Mouse (Mus musculus) kidney, adult 2 months (tissue): ENCODE data around the gene Vax1.

Experiments
- CTCF ChIP-seq: fragments of 200-500 bp; conservative IDR thresholded peaks from 2 replicates; pipeline ENCODE4 v1.5.1; 2011; ENCODE audit warnings: low read depth, mild to moderate bottlenecking, control low read depth, low read length, moderate library complexity, mixed read lengths; ENCODE audit not compliant: insufficient read depth, insufficient read length
- POLR2A ChIP-seq: fragments of 200-500 bp; IDR thresholded peaks from one replicate; pipeline ENCODE4 v1.6.1; 2011; ENCODE audit warnings: low read depth, low read length, control low read depth

- TF ChIP-seq CTCF (no peak), POLR2A (no peak)
Observed at GRCm38 (mm10) chr19:59129671-59130070, 40.2 kb downstream of the Vax1 start.
